Mouse (Mus musculus) erythroid progenitor cell, adult 5-6 weeks (primary cell): ENCODE measurements around the gene 4921511C20Rik. TPM values are rescaled to one million over a fixed set of nuclear protein-coding genes. Genes with fewer than 3 reads are reported as not detected.

Source experiments
- ATAC-seq: replicated peaks from 2 replicates; pipeline ENCODE4 v1.8.0; 2016; ENCODE audit warnings: moderate number of reproducible peaks, mild to moderate bottlenecking, moderate TSS enrichment, inconsistent platforms; ENCODE audit not compliant: poor library complexity, low FRiP score, severe bottlenecking
- total RNA-seq, 2 experiments: library from RNA; stranded (forward) in 1 of 2; stranded (reverse) in 1 of 2; fragments of 150-400 nt in 1 of 2; fragments of 186-747, 209-891 nt in 1 of 2; gene quantifications; 2 replicates each; pipeline versions ENCODE4 v1.2.3 to v1.2.4; 2015 to 2017; ENCODE audit warnings: low replicate concordance in 2 of 2

4921511C20Rik gene
- not detected in 2 replicates for total RNA-seq (2015; ENCODE audit: low replicate concordance)
- total RNA-seq (2017; ENCODE audit: low replicate concordance) = not detected in 2 replicates

DNA sequence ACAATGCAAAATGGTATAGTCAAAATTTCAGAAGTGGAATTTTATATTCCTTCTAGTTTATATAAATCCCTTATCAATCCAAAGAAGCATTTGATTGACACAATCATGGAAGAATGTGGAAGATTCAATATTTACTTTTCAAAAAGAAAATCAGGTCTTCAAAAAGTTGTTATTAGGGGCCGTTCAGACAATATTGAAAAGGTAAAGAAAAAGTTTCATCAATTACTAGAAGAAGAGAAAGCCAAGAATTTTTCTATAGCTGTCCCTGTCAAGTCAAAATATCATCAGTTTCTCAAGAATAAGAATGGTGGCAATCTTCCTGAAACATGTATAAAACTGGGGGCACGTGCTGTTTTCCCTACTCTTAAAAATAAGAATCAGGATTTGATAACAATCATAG is at the start of gene 4921511C20Rik:
Gene 4921511C20Rik (plus strand): TSS at position 301 of the 400 bp plus-strand sequence.
- ATAC-seq = no peak
